Mouse (Mus musculus) ES-Bruce4 (cell line): Measurements from ENCODE around the gene Foxp1.

ENCODE experiments used
- CTCF ChIP-seq: IDR thresholded peaks from one replicate; pipeline ENCODE4 v1.8.1; 2011; ENCODE audit warnings: low read depth, low read length
- EP300 ChIP-seq: IDR thresholded peaks from 2 replicates; pipeline ENCODE4 v1.6.1; 2011; ENCODE audit warnings: low read depth, low read length; ENCODE audit not compliant: insufficient read depth
- POLR2A ChIP-seq: IDR thresholded peaks from one replicate; pipeline ENCODE4 v1.8.1; 2011; ENCODE audit warnings: low read length; ENCODE audit not compliant: insufficient read depth

DNA sequence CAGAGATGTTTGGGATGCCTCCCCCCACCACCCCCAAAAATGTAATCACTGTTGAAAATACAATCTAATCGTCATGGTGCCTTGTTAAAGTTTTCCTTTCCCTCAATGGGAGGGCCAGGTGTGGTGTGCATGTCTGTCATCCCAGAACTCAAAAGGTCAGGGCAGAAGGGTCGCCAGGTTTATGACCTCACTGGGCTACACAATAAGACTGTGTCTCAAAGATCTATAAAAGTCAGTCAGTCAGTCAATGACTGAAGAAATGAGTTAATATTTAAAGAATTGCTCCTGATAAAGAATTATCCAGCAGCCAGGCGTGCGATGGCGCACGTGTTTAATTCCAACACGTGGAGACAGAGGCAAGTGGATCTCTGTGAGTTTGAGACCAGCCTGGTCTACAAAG, 377.5 kb downstream of the Foxp1 start:
- no peak for TF ChIP-seq POLR2A
- TF ChIP-seq CTCF: no peak
- TF ChIP-seq EP300: no peak
